ENCODE assay signal across 10 mouse cellular contexts in genomic region chr4:103171256-103171655, GRCm38 (mm10).
"Had no signal": no experiment of that assay in that cellular context is flagged by ENCODE, and none has a peak within 500 bp of the region (broad histone marks: within the 10 kb centered on the region; RNA-seq: fewer than 3 reads in every experiment).

No protein-coding gene starts in this region.

- H3K27ac ChIP-seq: limb, embryonic 13.5 days; liver, embryonic 14.5 days; midbrain, embryonic 12.5 days; neural tube, embryonic 13.5 days had no signal

- H3K27me3 ChIP-seq: limb, embryonic 13.5 days; midbrain, embryonic 12.5 days; neural tube, embryonic 13.5 days had no signal

- DNase-seq: kidney, adult 9 months; kidney, postnatal 10 days; kidney, postnatal 4 days; lung, adult 18-20 months; retina, postnatal 1 day; spleen, adult 18-20 months had no signal

- H3K9ac ChIP-seq: limb, embryonic 13.5 days; liver, embryonic 14.5 days; midbrain, embryonic 12.5 days; neural tube, embryonic 13.5 days had no signal

- H3K4me1 ChIP-seq: limb, embryonic 13.5 days; midbrain, embryonic 12.5 days; neural tube, embryonic 13.5 days had no signal

- H3K4me3 ChIP-seq: limb, embryonic 13.5 days; midbrain, embryonic 12.5 days; neural tube, embryonic 13.5 days had no signal
